Mouse (Mus musculus) E14TG2a.4 (cell line): ENCODE data around the gene Gpr176.
A peak's percentile ranks its signal among the peaks of the same experiment; 100 is the strongest.

Experiments
- H3K27me3 ChIP-seq: 2 replicates; pipeline ENCODE4 v1.6.1; 2014; ENCODE audit warnings: low read length, control low read depth; ENCODE audit not compliant: insufficient read depth
- H3K36me3 ChIP-seq: 2 replicates; pipeline ENCODE4 v1.6.1; 2014; ENCODE audit warnings: low read length, control low read depth; ENCODE audit not compliant: insufficient read depth
- H3K4me1 ChIP-seq: replicated peaks from 2 replicates; pipeline ENCODE4 v1.6.1; 2014; ENCODE audit warnings: low read depth, low read length, control low read depth
- H3K4me3 ChIP-seq: replicated peaks from 2 replicates; pipeline ENCODE4 v1.5.1; 2014; ENCODE audit warnings: mild to moderate bottlenecking, low read length
- H3K9me3 ChIP-seq: 2 replicates; pipeline ENCODE4 v1.6.1; 2014; ENCODE audit warnings: low read length, control low read depth
- CTCF ChIP-seq: conservative IDR thresholded peaks from 2 replicates; pipeline ENCODE4 v1.5.1; 2014; ENCODE audit warnings: low read length
- NANOG ChIP-seq: IDR thresholded peaks from 2 replicates; pipeline ENCODE4 v1.6.1; 2014; ENCODE audit warnings: borderline replicate concordance, low read length, mixed read lengths
- POU5F1 ChIP-seq: IDR thresholded peaks from 2 replicates; pipeline ENCODE4 v1.6.1; 2014; ENCODE audit warnings: low read length, borderline replicate concordance

Gpr176 gene

DNA sequence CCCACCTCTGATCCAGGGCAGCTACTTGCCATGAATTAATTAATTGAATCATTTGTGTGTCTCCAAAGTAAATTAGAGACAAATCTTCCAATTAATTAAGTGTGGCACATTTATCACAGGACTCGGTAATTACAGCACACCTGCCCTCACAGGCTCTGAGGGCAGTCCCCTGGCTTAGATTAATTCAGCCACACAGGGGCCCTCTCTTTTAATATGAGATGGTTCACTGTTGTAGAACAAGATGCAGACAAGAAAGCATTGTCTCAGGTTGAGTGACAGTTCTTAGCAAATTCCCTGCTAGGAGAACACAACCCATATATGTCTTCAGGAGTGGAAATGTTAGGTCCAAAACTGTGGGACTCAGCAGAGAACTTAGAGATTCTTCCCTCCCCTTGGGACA is 27.7 kb downstream of the Gpr176 start:
- Histone ChIP-seq H3K9me3 (no peaks in the 10 kb centered on the region), H3K4me3 (no peak overlapping the region), H3K4me1 (no peaks in the 10 kb centered on the region), H3K27me3 (peaks cover 5% of the 10 kb centered on the region; the same call in 1 of the 2 replicates), H3K36me3 (no peaks in the 10 kb centered on the region)
- no peak for TF ChIP-seq NANOG
- no peak for TF ChIP-seq POU5F1
- TF ChIP-seq CTCF, result no peak

DNA sequence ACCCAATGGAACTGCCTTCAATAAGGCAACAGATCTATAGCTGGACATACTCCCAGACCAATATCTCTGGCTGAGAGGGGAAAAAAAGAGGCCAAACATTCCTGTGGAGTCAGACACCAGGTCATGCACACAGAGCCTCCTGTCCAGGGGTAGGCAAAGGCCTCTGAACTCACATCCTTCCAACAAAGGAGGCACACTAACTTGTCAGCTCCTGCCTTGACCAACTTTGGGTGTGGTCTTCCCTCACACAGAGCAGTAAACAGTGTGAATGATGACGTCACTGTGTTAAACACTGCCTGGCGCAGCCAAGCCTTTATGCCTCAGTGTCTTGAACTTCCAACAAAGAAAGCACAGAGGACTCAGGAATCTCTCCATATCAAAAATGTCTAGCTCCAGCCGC is 29.3 kb downstream of the Gpr176 start:
- H3K36me3 ChIP-seq, result no peaks in the 10 kb centered on the region

GRCm38 (mm10) chr2:118341295-118341694 is 31.9 kb downstream of the Gpr176 start:
- H3K9me3 ChIP-seq, result no peaks in the 10 kb centered on the region
- H3K4me1 ChIP-seq, result no peaks in the 10 kb centered on the region
- TF ChIP-seq POU5F1 (no peak), NANOG (no peak), CTCF (no peak)

More for the DNA sequence above, 29.3 kb downstream of the Gpr176 start:
- H3K9me3 ChIP-seq, result no peaks in the 10 kb centered on the region
- H3K27me3 ChIP-seq, result 0 out of 2 replicates have a peak, but pooled peaks cover 2% of the 10 kb centered on the region
- no peaks in the 10 kb centered on the region for H3K4me1 ChIP-seq
- no peak overlapping the region for H3K4me3 ChIP-seq
- no peak for TF ChIP-seq CTCF
- TF ChIP-seq POU5F1, result no peak
- TF ChIP-seq NANOG, result no peak

GRCm38 (mm10) chr2:118336084-118336483 is 37.1 kb downstream of the Gpr176 start:
- H3K36me3 ChIP-seq, result no peaks in the 10 kb centered on the region
- no peaks in the 10 kb centered on the region for H3K4me1 ChIP-seq
- H3K9me3 ChIP-seq, result no peaks in the 10 kb centered on the region
- TF ChIP-seq CTCF (peak; percentile 28), POU5F1 (no peak)
- H3K4me3 ChIP-seq, result no peak overlapping the region
- no peaks in the 10 kb centered on the region for H3K27me3 ChIP-seq

More at GRCm38 (mm10) chr2:118341295-118341694, 31.9 kb downstream of the Gpr176 start:
- Histone ChIP-seq H3K27me3 (0 out of 2 replicates have a peak, but pooled peaks cover 2% of the 10 kb centered on the region), H3K4me3 (no peak overlapping the region), H3K36me3 (no peaks in the 10 kb centered on the region)

DNA sequence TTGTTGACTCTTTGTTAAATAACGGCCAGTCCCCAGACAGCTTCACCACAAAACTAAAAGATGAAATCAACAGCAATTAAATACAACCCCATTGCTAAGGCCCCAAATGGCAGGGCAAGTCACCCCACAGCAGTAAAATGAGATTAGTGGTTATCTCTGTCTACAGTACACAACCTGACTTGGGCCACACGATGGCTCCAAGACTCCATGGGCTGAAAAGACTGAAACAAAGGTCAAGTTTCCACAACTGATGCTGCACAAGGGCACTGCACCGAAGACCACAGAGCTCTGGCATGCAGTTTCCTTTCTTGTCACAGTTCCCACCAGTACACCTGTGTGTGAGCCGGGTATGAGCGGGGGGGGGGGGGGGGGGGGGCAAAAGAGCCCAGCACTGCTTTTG is 50.6 kb downstream of the Gpr176 start:
- Histone ChIP-seq H3K9me3 (no peaks in the 10 kb centered on the region), H3K4me3 (no peak overlapping the region), H3K27me3 (no peaks in the 10 kb centered on the region), H3K4me1 (peaks cover 9% of the 10 kb centered on the region; the same call in 1 of the 2 replicates), H3K36me3 (no peaks in the 10 kb centered on the region)
- TF ChIP-seq CTCF, result no peak
- no peak for TF ChIP-seq POU5F1
- TF ChIP-seq NANOG, result no peak

GRCm38 (mm10) chr2:118321804-118322203 is 51.4 kb downstream of the Gpr176 start:
- Histone ChIP-seq H3K9me3 (no peaks in the 10 kb centered on the region), H3K36me3 (no peaks in the 10 kb centered on the region), H3K4me3 (no peak overlapping the region), H3K4me1 (peaks cover 7% of the 10 kb centered on the region; the same call in 1 of the 2 replicates), H3K27me3 (no peaks in the 10 kb centered on the region)
- TF ChIP-seq CTCF (no peak), POU5F1 (no peak), NANOG (no peak)

- H3K4me3 ChIP-seq, result no peak overlapping the region
- H3K4me1 ChIP-seq, result peaks cover 7% of the 10 kb centered on the region; the same call in 1 of the 2 replicates
- no peaks in the 10 kb centered on the region for H3K27me3 ChIP-seq
- no peaks in the 10 kb centered on the region for H3K9me3 ChIP-seq
- no peaks in the 10 kb centered on the region for H3K36me3 ChIP-seq
- TF ChIP-seq POU5F1, result no peak
- TF ChIP-seq NANOG, result no peak
- TF ChIP-seq CTCF, result no peak
These were observed 52.1 kb downstream of the Gpr176 start for GRCm38 (mm10) chr2:118321094-118321493.

- Histone ChIP-seq H3K9me3 (no peaks in the 10 kb centered on the region), H3K27me3 (no peaks in the 10 kb centered on the region), H3K4me1 (peaks cover 11% of the 10 kb centered on the region; the same call in 1 of the 2 replicates), H3K4me3 (no peak overlapping the region), H3K36me3 (no peaks in the 10 kb centered on the region)
- TF ChIP-seq NANOG (no peak), CTCF (0 out of 2 replicates have a peak, but pooled peaks have one; percentile 1), POU5F1 (no peak)
These were observed 52.7 kb downstream of the Gpr176 start for GRCm38 (mm10) chr2:118320519-118320918.

DNA sequence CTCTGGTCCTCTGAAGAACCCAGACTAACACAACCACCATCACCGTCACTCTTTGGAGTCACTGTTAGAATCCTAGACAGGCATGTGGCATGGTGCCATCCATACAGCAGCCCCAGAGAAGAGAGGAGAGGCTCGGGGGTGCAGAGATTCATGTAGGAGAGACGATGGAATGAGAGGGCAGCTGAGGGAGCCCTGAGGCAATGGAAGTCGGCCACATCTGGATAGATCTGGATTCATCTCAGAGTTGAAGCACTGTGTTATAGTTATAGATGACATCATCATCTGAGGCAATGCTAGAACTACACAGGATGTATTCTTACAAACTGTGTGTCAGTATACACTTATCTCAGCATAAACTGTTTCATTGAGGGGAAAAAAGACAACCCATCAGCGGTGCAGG is 54.0 kb downstream of the Gpr176 start:
- TF ChIP-seq CTCF (no peak), NANOG (no peak), POU5F1 (no peak)
- H3K4me3 ChIP-seq, result no peak overlapping the region
- no peaks in the 10 kb centered on the region for H3K27me3 ChIP-seq
- H3K36me3 ChIP-seq, result no peaks in the 10 kb centered on the region
- no peaks in the 10 kb centered on the region for H3K9me3 ChIP-seq
- H3K4me1 ChIP-seq, result peaks cover 11% of the 10 kb centered on the region; the same call in 1 of the 2 replicates
